Mouse (Mus musculus) forebrain, embryonic 10.5 days (tissue): ENCODE measurements around the gene Stxbp2. TPM values are rescaled to one million over a fixed set of nuclear protein-coding genes. Genes with fewer than 3 reads are reported as not detected.

ENCODE experiments used
- polyA plus RNA-seq: library from polyadenylated mRNA; unstranded; fragments of >200 nt; fragmentation: Nextera tagmentation; extraction: Ambion mirVana; gene quantifications from 2 replicates; pipeline ENCODE4 v1.2.1, GENCODE M21; 2016

The Stxbp2 gene
- polyA plus RNA-seq, 1 experiment from 2014 or later: 35.8 TPM

Other genes with a start within 250 kb of the Stxbp2 start
- 9.7 and 11.4 TPM in 2 replicates for gene Arhgef18, start 237.9 kb upstream of the Stxbp2 start, polyA plus RNA-seq
- gene Pex11g, start 163.3 kb upstream of the Stxbp2 start, polyA plus RNA-seq: 4.5 and 5.8 TPM in 2 replicates
- gene Tex45, start 160.1 kb upstream of the Stxbp2 start, polyA plus RNA-seq: not detected in 2 replicates
- gene Zfp358, start 137.8 kb upstream of the Stxbp2 start, polyA plus RNA-seq: 61.6 and 64.8 TPM in 2 replicates
- 56.9 and 59.3 TPM in 2 replicates for gene Mcoln1, start 130.5 kb upstream of the Stxbp2 start, polyA plus RNA-seq
- gene Pnpla6, start 115.6 kb upstream of the Stxbp2 start, polyA plus RNA-seq: 21.2 and 22.1 TPM in 2 replicates
- gene C330021F23Rik, start 63.0 kb upstream of the Stxbp2 start, polyA plus RNA-seq: 8.4 and 13.1 TPM in 2 replicates
- 11.6 and 12.7 TPM in 2 replicates for gene Camsap3, start 43.7 kb upstream of the Stxbp2 start, polyA plus RNA-seq
- gene Xab2, start 9.6 kb upstream of the Stxbp2 start, polyA plus RNA-seq: 76.9 and 79.5 TPM in 2 replicates
- gene Pet100, start 9.4 kb upstream of the Stxbp2 start, polyA plus RNA-seq: 83.0 and 92.6 TPM in 2 replicates
- 0.32 and 0.85 TPM in 2 replicates for gene Pcp2, start 5.4 kb upstream of the Stxbp2 start, polyA plus RNA-seq
- gene Retn, start 24.8 kb downstream of the Stxbp2 start, polyA plus RNA-seq: 0.30 and 0.31 TPM in 2 replicates
- gene Mcemp1, start 34.8 kb downstream of the Stxbp2 start, polyA plus RNA-seq: 0.09 and 0.20 TPM in 2 replicates
- gene Fcor, start 41.4 kb downstream of the Stxbp2 start, polyA plus RNA-seq: 11.2 and 12.1 TPM in 2 replicates
- gene Trappc5, start 45.3 kb downstream of the Stxbp2 start, polyA plus RNA-seq: 43.3 and 47.5 TPM in 2 replicates
- gene Fcer2a, start 63.2 kb downstream of the Stxbp2 start, polyA plus RNA-seq: 0.22 and 0.38 TPM in 2 replicates
- not detected in 2 replicates for gene Clec4g, start 89.7 kb downstream of the Stxbp2 start, polyA plus RNA-seq
- not detected in 2 replicates for gene Cd209a, start 118.0 kb downstream of the Stxbp2 start, polyA plus RNA-seq
- not detected in 2 replicates for gene Cd209e, start 223.4 kb downstream of the Stxbp2 start, polyA plus RNA-seq
- not detected in 2 replicates for gene Cd209d, start 247.6 kb downstream of the Stxbp2 start, polyA plus RNA-seq